Mouse (Mus musculus) cerebellum, adult (tissue): ENCODE results near the gene Gm21440.
"Not testable (repeated sequence)": the region's sequence is repeated elsewhere in the genome, so short reads cannot be mapped to it uniquely, and the experiment has no call there.

Experiments used
- ATAC-seq: cut with Nextera tagmentation; 2 replicates; pipeline ENCODE4 v1.9.2; 2017; ENCODE audit warnings: mild to moderate bottlenecking, moderate library complexity, mixed read lengths; ENCODE audit not compliant: insufficient number of reproducible peaks, low FRiP score, low TSS enrichment

Gene Gm21440

GRCm38 (mm10) chrY:13252091-13252490 lies at the start of gene Gm21440, which contains the start of gene Gm21454:
Gene Gm21440 (plus strand): TSS chrY:13252391.
Gene Gm21454 (plus strand): TSS chrY:13252442.
- ATAC-seq, result not testable (repeated sequence)

- ATAC-seq, result not testable (repeated sequence)
Measured at GRCm38 (mm10) chrY:13223828-13224227, 28.4 kb upstream of the Gm21440 start, which contains the start of gene Gm21828. Gene Gm21828 (minus strand): TSS chrY:13223928.
